Mouse (Mus musculus): ENCODE results near the gene Mterf1b.

GRCm38 (mm10) chr5:4240120-4240519 lies 48.0 kb downstream of the Mterf1b start:
- no peak for TF ChIP-seq EP300 (IDR thresholded peaks at IDR 0.05; ENCODE audit: low read length)
- no peak for TF ChIP-seq ZMIZ1 (IDR thresholded peaks at IDR 0.05; ENCODE audit: low read depth, low read length)
- no peak for TF ChIP-seq MAX (IDR thresholded peaks at IDR 0.05; ENCODE audit: low read length)

Measured in CH12.LX (cell line).